27 mouse cellular contexts compared by ENCODE assay signal in genomic region chr16:10661385-10661784, GRCm38 (mm10).
DNase-seq lines count a peak whose midpoint lies in the region; ATAC-seq and TF ChIP-seq lines count a peak whose summit lies in the region.
"Had no signal": no experiment of that assay in that cellular context is flagged by ENCODE, and none has a peak within 500 bp of the region (broad histone marks: within the 10 kb centered on the region; RNA-seq: fewer than 3 reads in every experiment).

No protein-coding gene starts in this region.

- H3K9me3 ChIP-seq in heart, embryonic 13.5 days = no peaks in the 10 kb centered on the region
- H3K9me3 ChIP-seq in stomach, postnatal 0 days (ENCODE audit: control insufficient read depth, low read length) = no peaks in the 10 kb centered on the region
- H3K9me3 ChIP-seq: embryonic facial prominence, embryonic 10.5 days; embryonic facial prominence, embryonic 15.5 days; forebrain, embryonic 13.5 days; G1E; hindbrain, embryonic 13.5 days; liver, embryonic 12.5 days; midbrain, embryonic 13.5 days; neural tube, embryonic 15.5 days had no signal

- no peak for TF ChIP-seq EP300 in stomach, postnatal 0 days (optimal IDR thresholded peaks at IDR 0.05)

- intact Hi-C loops in heart, postnatal 10 days (cut with DNase I) = loop anchor here (10.0 kb wide), 1 partner anchor 183 kb away; no protein-coding TSS in a partner anchor

- no peak for ATAC-seq in heart, embryonic 13.5 days (ENCODE audit: extremely low read depth, insufficient number of reproducible peaks, low FRiP score, low TSS enrichment)
- ATAC-seq in stomach, postnatal 0 days (ENCODE audit: low FRiP score, low TSS enrichment) = no peak
- ATAC-seq: forebrain, embryonic 13.5 days; liver, embryonic 12.5 days; liver, postnatal 0 days; midbrain, embryonic 13.5 days had no signal

- H3K4me3 ChIP-seq in heart, embryonic 13.5 days = no peak overlapping the region
- no peak overlapping the region for H3K4me3 ChIP-seq in layer of hippocampus, adult 2 months
- H3K4me3 ChIP-seq in stomach, postnatal 0 days (ENCODE audit: low read depth, low read length) = no peak overlapping the region
- H3K4me3 ChIP-seq: embryonic facial prominence, embryonic 10.5 days; embryonic facial prominence, embryonic 15.5 days; forebrain, embryonic 13.5 days; heart, adult 2 months; hindbrain, embryonic 13.5 days; liver, embryonic 12.5 days; midbrain, embryonic 13.5 days; neural tube, embryonic 15.5 days had no signal

- no peak for TF ChIP-seq CTCF in layer of hippocampus, adult 2 months (conservative IDR thresholded peaks at IDR 0.05)
- TF ChIP-seq CTCF in stomach, postnatal 0 days (IDR thresholded peaks at IDR 0.05; ENCODE audit: low read depth) = no peak

- H3K27me3 ChIP-seq in heart, embryonic 13.5 days (replicated peaks) = no peaks in the 10 kb centered on the region
- H3K27me3 ChIP-seq in stomach, postnatal 0 days (ENCODE audit: control insufficient read depth, insufficient read depth, low read length) = no peaks in the 10 kb centered on the region
- H3K27me3 ChIP-seq: embryonic facial prominence, embryonic 15.5 days; forebrain, embryonic 13.5 days; hindbrain, embryonic 13.5 days; midbrain, embryonic 13.5 days; neural tube, embryonic 15.5 days had no signal

- no peak overlapping the region for H3K4me2 ChIP-seq in heart, embryonic 13.5 days
- H3K4me2 ChIP-seq in stomach, postnatal 0 days (replicated peaks; ENCODE audit: low read depth) = no peak overlapping the region
- H3K4me2 ChIP-seq: embryonic facial prominence, embryonic 15.5 days; forebrain, embryonic 13.5 days; hindbrain, embryonic 13.5 days; liver, embryonic 12.5 days; midbrain, embryonic 13.5 days; neural tube, embryonic 15.5 days had no signal

- 28% methylated on average over 2 of the region's 2 CpGs for WGBS in heart, embryonic 13.5 days
- WGBS in stomach, postnatal 0 days = 51% methylated on average over 2 of the region's 2 CpGs

- peak; percentile 42 for DNase-seq in cerebellum, adult 9-11 months
- no peak for DNase-seq in cerebellum, postnatal 36 days
- no peak for DNase-seq in heart, postnatal 10 days
- DNase-seq in layer of hippocampus, adult 2 months (ENCODE audit: low spot score in 2 of 2) = no peak
- no peak for DNase-seq in layer of hippocampus, adult 9-11 months
- no peak for DNase-seq in stomach, postnatal 0 days (ENCODE audit: low spot score)
- DNase-seq: adrenal gland, adult 8-10 months; gastrocnemius, postnatal 36 days; heart, adult 2 months; heart, postnatal 14 days; kidney, adult 2 months; kidney, postnatal 36 days; layer of hippocampus, postnatal 36 days; left cerebral cortex, postnatal 4 days; liver, postnatal 0 days; right cerebral cortex, postnatal 4 days; thymus, postnatal 4 days had no signal

- H3K4me1 ChIP-seq in heart, embryonic 13.5 days = peaks cover 59% of the 10 kb centered on the region
- H3K4me1 ChIP-seq in stomach, postnatal 0 days (replicated peaks; ENCODE audit: control insufficient read depth, insufficient read depth) = peaks cover 17% of the 10 kb centered on the region

- H3K27ac ChIP-seq in heart, embryonic 13.5 days (replicated peaks) = peak overlapping the region; percentile 61; the same call in 1 of the 2 replicates
- peak overlapping the region; percentile 59; the same call in 1 of the 2 replicates for H3K27ac ChIP-seq in layer of hippocampus, adult 2 months
- H3K27ac ChIP-seq in stomach, postnatal 0 days (replicated peaks) = peak overlapping the region; percentile 49; the same call in 1 of the 2 replicates
- H3K27ac ChIP-seq: embryonic facial prominence, embryonic 10.5 days; embryonic facial prominence, embryonic 15.5 days; forebrain, embryonic 13.5 days; heart, adult 2 months; hindbrain, embryonic 13.5 days; liver, embryonic 12.5 days; macrophage; midbrain, embryonic 13.5 days; neural tube, embryonic 15.5 days had no signal

- no peaks in the 10 kb centered on the region for H3K36me3 ChIP-seq in heart, embryonic 13.5 days
- H3K36me3 ChIP-seq in stomach, postnatal 0 days (ENCODE audit: control insufficient read depth, insufficient read depth, low read length) = no peaks in the 10 kb centered on the region
- H3K36me3 ChIP-seq: embryonic facial prominence, embryonic 10.5 days; embryonic facial prominence, embryonic 15.5 days; hindbrain, embryonic 13.5 days; liver, embryonic 12.5 days; midbrain, embryonic 13.5 days; neural tube, embryonic 15.5 days had no signal

- 0 out of 2 replicates have a peak overlapping the region, but pooled peaks have one; percentile 26 for H3K9ac ChIP-seq in heart, embryonic 13.5 days
- H3K9ac ChIP-seq in stomach, postnatal 0 days (ENCODE audit: low read length) = no peak overlapping the region
- H3K9ac ChIP-seq: embryonic facial prominence, embryonic 15.5 days; forebrain, embryonic 13.5 days; hindbrain, embryonic 13.5 days; liver, embryonic 12.5 days; liver, postnatal 0 days; midbrain, embryonic 13.5 days; neural tube, embryonic 15.5 days had no signal
